Mouse (Mus musculus) liver, embryonic 16.5 days (tissue): ENCODE data around the gene Defb46. TPM values are rescaled to one million over a fixed set of nuclear protein-coding genes. Genes with fewer than 3 reads are reported as not detected.

Experiments used
- ATAC-seq: fragments of 200-750 bp; cut with Nextera tagmentation; 2 replicates; pipeline ENCODE4 v1.8.0; 2017; ENCODE audit warnings: low read depth, mild to moderate bottlenecking, moderate number of reproducible peaks, moderate library complexity
- H3K27ac ChIP-seq: fragments of 300-500 bp; sonication (generic); 2 replicates; pipeline ENCODE4 v1.5.1; 2014; ENCODE audit warnings: mild to moderate bottlenecking, low read length
- H3K27me3 ChIP-seq: fragments of 300-500 bp; sonication (generic); 2 replicates; pipeline ENCODE4 v1.6.1; 2014; ENCODE audit warnings: low read depth, low read length, mixed read lengths; ENCODE audit not compliant: control insufficient read depth, insufficient read depth
- H3K36me3 ChIP-seq: fragments of 300-500 bp; sonication (generic); 2 replicates; pipeline ENCODE4 v1.6.1; 2014; ENCODE audit warnings: mild to moderate bottlenecking; ENCODE audit not compliant: control insufficient read depth, insufficient read depth
- H3K4me1 ChIP-seq: fragments of 300-500 bp; sonication (generic); 2 replicates; pipeline ENCODE4 v1.6.1; 2014; ENCODE audit warnings: low read depth, low read length, mixed read lengths; ENCODE audit not compliant: control insufficient read depth
- H3K4me2 ChIP-seq: fragments of 300-500 bp; sonication (generic); 2 replicates; pipeline ENCODE4 v1.6.1; 2014; ENCODE audit warnings: low read depth, low read length, mixed read lengths
- H3K4me3 ChIP-seq: fragments of 300-500 bp; sonication (generic); 2 replicates; pipeline ENCODE4 v1.5.1; 2014; ENCODE audit warnings: low read depth, mild to moderate bottlenecking, low read length
- H3K9ac ChIP-seq: fragments of 300-500 bp; sonication (generic); 2 replicates; pipeline ENCODE4 v1.6.1; 2014; ENCODE audit warnings: low read depth, low read length
- H3K9me3 ChIP-seq: fragments of 300-500 bp; sonication (generic); replicated peaks from 2 replicates; pipeline ENCODE4 v1.6.1; 2016; ENCODE audit warnings: low read length; ENCODE audit not compliant: control insufficient read depth
- WGBS: fragments of 180-500 bp; shearing (Covaris S2); extraction: QIAGEN DNeasy Blood & Tissue Kit; methylation state at CpG from one replicate; pipeline ENCODE4 v1.1.7; 2014; ENCODE audit not compliant: insufficient replicate concordance; 5-methylcytosine and 5-hydroxymethylcytosine counted together
- polyA plus RNA-seq: library from polyadenylated mRNA; unstranded; fragments of >200 nt; fragmentation: Nextera tagmentation; extraction: Ambion mirVana; gene quantifications from 2 replicates; pipeline ENCODE4 v1.2.1, GENCODE M21; 2015

Defb46 gene
- polyA plus RNA-seq = not detected in 2 replicates

GRCm38 (mm10) chr8:19239616-19240015 is at the start of gene Defb46:
TSS of gene Defb46 (plus strand) at chr8:19239916.
- no peak for ATAC-seq
- no peak within 1 kb of the TSS for H3K9ac ChIP-seq
- H3K36me3 ChIP-seq = no peaks in the 10 kb centered on the region
- H3K4me3 ChIP-seq = no peak within 1 kb of the TSS
- 58% methylated on average over 2 of the region's 2 CpGs for WGBS
- no peak within 1 kb of the TSS for H3K4me2 ChIP-seq
- H3K27me3 ChIP-seq = no peaks in the 10 kb centered on the region
- no peaks in the 10 kb centered on the region for H3K9me3 ChIP-seq
- H3K4me1 ChIP-seq = no peaks in the 10 kb centered on the region
- H3K27ac ChIP-seq = no peak within 1 kb of the TSS

- Histone ChIP-seq H3K4me2 (no peak within 1 kb of the TSS), H3K27me3 (no peaks in the 10 kb centered on the region), H3K4me3 (no peak within 1 kb of the TSS), H3K27ac (no peak within 1 kb of the TSS), H3K9ac (no peak within 1 kb of the TSS), H3K4me1 (no peaks in the 10 kb centered on the region), H3K36me3 (no peaks in the 10 kb centered on the region), H3K9me3 (no peaks in the 10 kb centered on the region; the same call in 1 of the 2 replicates)
- WGBS = 43% methylated on average over 1 of the region's 1 CpGs
- ATAC-seq = no peak
These were observed 14.6 kb upstream of the Defb46 start, which contains the start of gene Defb6 for GRCm38 (mm10) chr8:19225161-19225560. TSS of gene Defb6 (plus strand) at chr8:19225478.

GRCm38 (mm10) chr8:19238101-19238500 is 1.6 kb upstream of the Defb46 start:
- no peak for ATAC-seq
- Histone ChIP-seq H3K4me1 (no peaks in the 10 kb centered on the region), H3K9me3 (no peaks in the 10 kb centered on the region), H3K9ac (no peak overlapping the region), H3K4me2 (no peak overlapping the region), H3K4me3 (no peak overlapping the region), H3K27ac (no peak overlapping the region), H3K27me3 (no peaks in the 10 kb centered on the region), H3K36me3 (no peaks in the 10 kb centered on the region)
- WGBS = 52% methylated on average over 1 of the region's 1 CpGs

- Histone ChIP-seq H3K9ac (no peak within 1 kb of the TSS), H3K27ac (no peak within 1 kb of the TSS), H3K4me1 (no peaks in the 10 kb centered on the region), H3K4me2 (no peak within 1 kb of the TSS), H3K9me3 (no peaks in the 10 kb centered on the region), H3K4me3 (no peak within 1 kb of the TSS), H3K36me3 (no peaks in the 10 kb centered on the region), H3K27me3 (no peaks in the 10 kb centered on the region)
- no peak for ATAC-seq
- WGBS = 81% methylated on average over 5 of the region's 5 CpGs
These were observed 7.6 kb downstream of the Defb46 start, which contains the start of gene Defb5 for GRCm38 (mm10) chr8:19247280-19247679. TSS of gene Defb5 (plus strand) at chr8:19247580.

GRCm38 (mm10) chr8:19258136-19258535 is 18.4 kb downstream of the Defb46 start:
- Histone ChIP-seq H3K27me3 (no peaks in the 10 kb centered on the region), H3K9me3 (no peaks in the 10 kb centered on the region), H3K27ac (no peak overlapping the region), H3K4me2 (no peak overlapping the region), H3K4me1 (no peaks in the 10 kb centered on the region), H3K36me3 (no peaks in the 10 kb centered on the region), H3K9ac (no peak overlapping the region), H3K4me3 (no peak overlapping the region)
- no peak for ATAC-seq

GRCm38 (mm10) chr8:19259667-19260066 is 20.0 kb downstream of the Defb46 start:
- no peak for ATAC-seq
- WGBS = 34% methylated on average over 3 of the region's 3 CpGs

More at GRCm38 (mm10) chr8:19259667-19260066, 20.0 kb downstream of the Defb46 start:
- Histone ChIP-seq H3K9ac (no peak overlapping the region), H3K27ac (no peak overlapping the region), H3K4me3 (no peak overlapping the region), H3K4me2 (no peak overlapping the region), H3K27me3 (no peaks in the 10 kb centered on the region), H3K4me1 (no peaks in the 10 kb centered on the region), H3K9me3 (no peaks in the 10 kb centered on the region), H3K36me3 (no peaks in the 10 kb centered on the region)

Other genes with a start within 250 kb of the Defb46 start
- gene Defb37, start 248.9 kb upstream of the Defb46 start, polyA plus RNA-seq = not detected in 2 replicates
- gene Defb38, start 213.3 kb upstream of the Defb46 start, polyA plus RNA-seq = not detected in 2 replicates
- gene Defb39, start 175.1 kb upstream of the Defb46 start, polyA plus RNA-seq = not detected in 2 replicates
- gene Defb12, start 125.1 kb upstream of the Defb46 start, polyA plus RNA-seq = not detected in 2 replicates
- not detected in 2 replicates for gene Defb34, start 116.2 kb upstream of the Defb46 start, polyA plus RNA-seq
- gene Gm45826, start 99.1 kb upstream of the Defb46 start, polyA plus RNA-seq = not detected in 2 replicates
- not detected in 2 replicates for gene Defb14, start 45.6 kb upstream of the Defb46 start, polyA plus RNA-seq
- gene Defb4, start 41.2 kb upstream of the Defb46 start, polyA plus RNA-seq = not detected in 2 replicates
- not detected in 2 replicates for gene Defb6, start 14.4 kb upstream of the Defb46 start, polyA plus RNA-seq
- not detected in 2 replicates for gene Defb5, start 7.7 kb downstream of the Defb46 start, polyA plus RNA-seq
- not detected in 2 replicates for gene Defb3, start 53.4 kb downstream of the Defb46 start, polyA plus RNA-seq
- gene Defb8, start 207.7 kb downstream of the Defb46 start, polyA plus RNA-seq = not detected in 2 replicates